In the genomic region with DNA sequence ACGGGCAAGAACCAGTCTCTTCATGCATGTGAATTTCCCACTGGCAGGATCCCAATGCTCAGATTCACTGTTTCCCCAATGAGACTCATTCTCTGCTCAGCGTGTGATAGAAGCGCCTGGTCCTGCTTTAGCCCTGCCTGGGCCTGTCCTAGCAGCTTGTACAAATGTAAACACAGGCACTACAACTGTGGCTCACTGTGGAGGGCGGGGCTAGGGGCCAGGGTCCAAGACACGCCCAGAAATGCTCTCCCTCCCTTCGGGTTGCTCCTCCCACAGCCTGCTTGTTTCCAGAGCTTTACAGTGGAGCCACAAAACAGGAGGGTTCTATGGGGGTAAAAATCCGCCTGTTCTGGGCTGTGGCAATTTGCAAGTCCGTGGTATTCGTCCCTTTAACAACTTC, we compare ENCODE assay signal across 8 mouse cellular contexts.
DNase-seq lines count a peak whose midpoint lies in the region; ATAC-seq lines count a peak whose summit lies in the region.

No protein-coding gene starts in this region.

- DNase-seq in adrenal gland, adult (ENCODE audit: inconsistent age in 2 of 2, low spot score in 1 of 2): peak; percentile 13 to 48
- no peak for DNase-seq in adrenal gland, adult 18-20 months (ENCODE audit: low spot score in 2 of 2)
- DNase-seq in cerebellum, postnatal 14 days: peak; percentile 62 to 64
- peak; percentile 74 to 77 for DNase-seq in urinary bladder, postnatal 4 days (ENCODE audit: low spot score in 2 of 2)

- H3K27me3 ChIP-seq in intestine, embryonic 16.5 days (replicated peaks; ENCODE audit: control insufficient read depth, insufficient read depth, low read length): no peaks in the 10 kb centered on the region
- no peaks in the 10 kb centered on the region for H3K27me3 ChIP-seq in liver, embryonic 16.5 days (ENCODE audit: control insufficient read depth, insufficient read depth, low read depth, low read length)
- H3K27me3 ChIP-seq in neural tube, embryonic 14.5 days (ENCODE audit: control insufficient read depth, insufficient read depth, low read length): no peaks in the 10 kb centered on the region

- no peaks in the 10 kb centered on the region for H3K9me3 ChIP-seq in intestine, embryonic 16.5 days (ENCODE audit: control insufficient read depth, low read length)
- H3K9me3 ChIP-seq in liver, embryonic 16.5 days (replicated peaks; ENCODE audit: control insufficient read depth, low read length): no peaks in the 10 kb centered on the region
- no peaks in the 10 kb centered on the region for H3K9me3 ChIP-seq in neural tube, embryonic 14.5 days (ENCODE audit: control insufficient read depth, low read length)

- no peak overlapping the region for H3K4me3 ChIP-seq in intestine, embryonic 16.5 days (ENCODE audit: low read length)
- no peak overlapping the region for H3K4me3 ChIP-seq in liver, embryonic 16.5 days (ENCODE audit: low read depth, low read length)
- no peak overlapping the region for H3K4me3 ChIP-seq in neural tube, embryonic 14.5 days (ENCODE audit: low read depth, low read length)

- peaks cover 23% of the 10 kb centered on the region for H3K4me1 ChIP-seq in intestine, embryonic 16.5 days (ENCODE audit: control insufficient read depth, insufficient read depth, low read length)
- peaks cover 6% of the 10 kb centered on the region for H3K4me1 ChIP-seq in liver, embryonic 16.5 days (ENCODE audit: control insufficient read depth, low read depth, low read length)
- H3K4me1 ChIP-seq in neural tube, embryonic 14.5 days (ENCODE audit: control insufficient read depth, insufficient read depth, low read length): no peaks in the 10 kb centered on the region

- peak; percentile 86 for ATAC-seq in granulocyte monocyte progenitor cell, adult 5-6 weeks (replicated peaks; ENCODE audit: poor library complexity, severe bottlenecking)
- ATAC-seq in intestine, embryonic 16.5 days: peak; percentile 97
- ATAC-seq in liver, embryonic 16.5 days (ENCODE audit: low read depth): peak; percentile 90
- ATAC-seq in neural tube, embryonic 14.5 days (ENCODE audit: low read depth): peak; percentile 94

- 0 out of 2 replicates have a peak overlapping the region, but pooled peaks have one; percentile 3 for H3K4me2 ChIP-seq in intestine, embryonic 16.5 days (ENCODE audit: low read depth, low read length)
- no peak overlapping the region for H3K4me2 ChIP-seq in liver, embryonic 16.5 days (ENCODE audit: low read depth, low read length)
- H3K4me2 ChIP-seq in neural tube, embryonic 14.5 days (ENCODE audit: low read depth, low read length): no peak overlapping the region

- no peaks in the 10 kb centered on the region for H3K36me3 ChIP-seq in intestine, embryonic 16.5 days (ENCODE audit: control insufficient read depth, insufficient read depth, low read length)
- H3K36me3 ChIP-seq in liver, embryonic 16.5 days (ENCODE audit: control insufficient read depth, insufficient read depth): no peaks in the 10 kb centered on the region
- no peaks in the 10 kb centered on the region for H3K36me3 ChIP-seq in neural tube, embryonic 14.5 days (ENCODE audit: control insufficient read depth, insufficient read depth, low read length)

- H3K27ac ChIP-seq in intestine, embryonic 16.5 days (ENCODE audit: low read length): peak overlapping the region; percentile 44
- no peak overlapping the region for H3K27ac ChIP-seq in liver, embryonic 16.5 days (ENCODE audit: low read length)
- H3K27ac ChIP-seq in neural tube, embryonic 14.5 days (ENCODE audit: low read depth, low read length): peak overlapping the region; percentile 35; the same call in 1 of the 2 replicates

- no peak overlapping the region for H3K9ac ChIP-seq in intestine, embryonic 16.5 days (ENCODE audit: low read depth, low read length)
- H3K9ac ChIP-seq in liver, embryonic 16.5 days (ENCODE audit: low read depth, low read length): no peak overlapping the region
- H3K9ac ChIP-seq in neural tube, embryonic 14.5 days (replicated peaks; ENCODE audit: low read depth, low read length): no peak overlapping the region

- WGBS in intestine, embryonic 16.5 days: 14% methylated on average over 9 of the region's 9 CpGs
- WGBS in liver, embryonic 16.5 days (ENCODE audit: insufficient replicate concordance): 11% methylated on average over 9 of the region's 9 CpGs
- WGBS in neural tube, embryonic 14.5 days: 22% methylated on average over 9 of the region's 9 CpGs

Comparison
In these comparisons a context has a peak if more than half of its experiments do, and no peak if none do; other contexts are left out.
1. DNase-seq: peak in adrenal gland, adult (2 of 2), cerebellum, postnatal 14 days (2 of 2) and urinary bladder, postnatal 4 days (2 of 2); none in adrenal gland, adult 18-20 months (0 of 2).
2. Peak in every context shown above with its lines, with median percentiles within 50 percentile points of each other: ATAC-seq.